Mouse (Mus musculus): ENCODE results near the gene Kank4. TPM values are rescaled to one million over a fixed set of nuclear protein-coding genes. Genes with fewer than 3 reads are reported as not detected.

The Kank4 gene
- 0.14 TPM in 2 replicates for polyA plus RNA-seq (2012; rRNA removed)

GRCm38 (mm10) chr4:98817184-98817911 lies at the start of gene Kank4:
Gene Kank4 (minus strand): TSS chr4:98817537.

GRCm38 (mm10) chr4:98823740-98824139 lies 6.4 kb upstream of the Kank4 start, which contains the start of gene I0C0044D17Rik:
Gene I0C0044D17Rik (minus strand): TSS chr4:98823840.

GRCm38 (mm10) chr4:98726590-98727237 lies 90.6 kb downstream of the Kank4 start, which contains the start of gene L1td1:
Gene L1td1 (plus strand): TSS chr4:98726734.

Other genes starting within 250 kb of the Kank4 start
- gene L1td1, start 90.8 kb downstream of the Kank4 start, polyA plus RNA-seq (2012; rRNA removed), result 0.01 TPM in 1 of 2 replicates, not detected in the other
- not detected in 2 replicates for gene I0C0044D17Rik, start 6.3 kb upstream of the Kank4 start, polyA plus RNA-seq (2012; rRNA removed)
- 32.4 and 33.6 TPM in 2 replicates for gene Usp1, start 106.3 kb upstream of the Kank4 start, polyA plus RNA-seq (2012; rRNA removed)
- 45.3 and 45.9 TPM in 2 replicates for gene Angptl3, start 213.4 kb upstream of the Kank4 start, polyA plus RNA-seq (2012; rRNA removed)

Measured in liver, embryonic 14 days (tissue).